Mouse (Mus musculus) c-Kit-positive CD71-negative TER-119-negative erythroid progenitor cells, embryonic 14.5 days (primary cell): ENCODE data around the gene Haus5.

ENCODE experiments used
- DNase-seq: peaks from one replicate; pipeline ENCODE4 v3.0.0-alpha.2; 2013; ENCODE audit warnings: low read depth

Haus5 gene

GRCm38 (mm10) chr7:30664529-30665200 lies at the start of gene Haus5:
TSS of gene Haus5 (minus strand) at chr7:30664994.
- peak; percentile 94 for DNase-seq

- DNase-seq, result no peak
Measured at GRCm38 (mm10) chr7:30711942-30712341, 47.1 kb upstream of the Haus5 start, which contains the start of gene Atp4a. TSS of gene Atp4a (plus strand) at chr7:30712209.

GRCm38 (mm10) chr7:30707441-30707840 lies 42.6 kb upstream of the Haus5 start:
- no peak for DNase-seq

GRCm38 (mm10) chr7:30706214-30706882 lies 41.6 kb upstream of the Haus5 start:
- DNase-seq, result no peak

- DNase-seq, result no peak
Measured at GRCm38 (mm10) chr7:30698589-30698988, 33.8 kb upstream of the Haus5 start, which contains the start of gene 2200002J24Rik. TSS of gene 2200002J24Rik (plus strand) at chr7:30698926.

- DNase-seq, result no peak
Measured at GRCm38 (mm10) chr7:30698101-30698500, 33.3 kb upstream of the Haus5 start.

- DNase-seq, result no peak
Measured at GRCm38 (mm10) chr7:30688325-30688724, 23.5 kb upstream of the Haus5 start.

- no peak for DNase-seq
Measured at GRCm38 (mm10) chr7:30683425-30683824, 18.6 kb upstream of the Haus5 start.

GRCm38 (mm10) chr7:30681897-30682296 lies 17.1 kb upstream of the Haus5 start:
- no peak for DNase-seq

GRCm38 (mm10) chr7:30678263-30678975 lies 13.6 kb upstream of the Haus5 start:
- no peak for DNase-seq

- DNase-seq, result no peak
Measured at GRCm38 (mm10) chr7:30671480-30671879, 6.7 kb upstream of the Haus5 start, which contains the start of gene Pmis2. TSS of gene Pmis2 (minus strand) at chr7:30671605.

GRCm38 (mm10) chr7:30669229-30669628 lies 4.4 kb upstream of the Haus5 start:
- DNase-seq, result peak; percentile 47

GRCm38 (mm10) chr7:30665321-30665720 lies 527 bp upstream of the Haus5 start:
- DNase-seq, result no peak

GRCm38 (mm10) chr7:30649591-30650540 lies 14.9 kb downstream of the Haus5 start, which contains the start of gene Rbm42:
TSS of gene Rbm42 (minus strand) at chr7:30650317.
- DNase-seq, result peak; percentile 99

- no peak for DNase-seq
Measured at GRCm38 (mm10) chr7:30639083-30639482, 25.7 kb downstream of the Haus5 start.

- DNase-seq, result no peak
Measured at GRCm38 (mm10) chr7:30636395-30636794, 28.4 kb downstream of the Haus5 start.

GRCm38 (mm10) chr7:30635752-30636151 lies 29.0 kb downstream of the Haus5 start, which contains the start of gene Etv2:
TSS of gene Etv2 (minus strand) at chr7:30635852.
- no peak for DNase-seq

GRCm38 (mm10) chr7:30634621-30635020 lies 30.2 kb downstream of the Haus5 start:
- peak; percentile 47 for DNase-seq

GRCm38 (mm10) chr7:30633762-30634412 lies 30.9 kb downstream of the Haus5 start:
- DNase-seq, result no peak

GRCm38 (mm10) chr7:30629013-30629412 lies 35.8 kb downstream of the Haus5 start:
- no peak for DNase-seq

GRCm38 (mm10) chr7:30626647-30627046 lies 38.1 kb downstream of the Haus5 start:
- no peak for DNase-seq
